Mouse (Mus musculus) NIH3T3 (cell line): Measurements from ENCODE around the gene Zfp747.

Source experiments
- DNase-seq: peaks from one replicate; pipeline ENCODE4 v3.0.0-alpha.2; 2012; ENCODE audit warnings: low read depth

Gene Zfp747

GRCm38 (mm10) chr7:127326685-127327084 is 49.2 kb downstream of the Zfp747 start:
- peak; percentile 77 for DNase-seq

- no peak for DNase-seq
Measured at GRCm38 (mm10) chr7:127325550-127325949, 50.3 kb downstream of the Zfp747 start.

GRCm38 (mm10) chr7:127324944-127325343 is 50.9 kb downstream of the Zfp747 start:
- no peak for DNase-seq
